Mouse (Mus musculus): ENCODE data around the gene Filip1l.

GRCm38 (mm10) chr16:57549061-57550037, 196.5 kb downstream of the Filip1l start:
- TF ChIP-seq CTCF (IDR thresholded peaks at IDR 0.05; ENCODE audit: low read depth) (no peak), EP300 (optimal IDR thresholded peaks at IDR 0.05) (no peak)
